Mouse (Mus musculus) liver, embryonic 14.5 days (tissue): ENCODE measurements around the gene Tec.

Source experiments
- CTCF ChIP-seq: IDR thresholded peaks from 2 replicates; pipeline ENCODE4 v1.5.1; 2016; ENCODE audit warnings: antibody characterized with exemption, low read depth, control low read depth
- EP300 ChIP-seq: IDR thresholded peaks from 2 replicates; pipeline ENCODE4 v1.6.1; 2016; ENCODE audit warnings: antibody characterized with exemption, low read depth

DNA sequence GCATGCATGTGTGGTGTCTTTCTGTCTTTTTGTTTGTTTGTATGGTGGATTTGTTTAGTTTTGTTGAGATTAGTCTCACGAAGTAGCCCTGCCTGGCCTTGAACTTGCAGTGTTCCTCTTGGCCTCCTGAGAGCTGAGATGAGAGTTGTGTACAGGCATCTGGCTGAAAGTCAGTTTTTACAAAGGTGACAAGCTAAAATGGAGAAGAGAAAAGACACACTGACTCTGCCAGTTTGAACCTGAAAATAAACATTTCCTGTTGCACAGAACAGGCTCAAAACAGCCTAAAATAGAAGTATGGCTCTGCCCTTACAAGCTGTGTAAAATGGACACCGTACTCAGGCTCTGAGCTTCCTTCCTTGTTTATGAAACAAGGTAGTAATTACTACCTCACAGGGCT, 14.9 kb downstream of the Tec start:
- TF ChIP-seq CTCF (no peak), EP300 (no peak)
